Mouse (Mus musculus) bone marrow, adult 2 months (tissue): ENCODE data around the gene Slc22a26.

Experiments used
- CTCF ChIP-seq: fragments of 200-500 bp; IDR thresholded peaks from 2 replicates; pipeline ENCODE4 v1.5.1; 2011; ENCODE audit warnings: low read length, control low read depth; ENCODE audit not compliant: control insufficient read depth, insufficient read depth
- POLR2A ChIP-seq: fragments of 200-500 bp; IDR thresholded peaks from 2 replicates; pipeline ENCODE4 v1.6.1; 2011; ENCODE audit warnings: low read depth, mild to moderate bottlenecking, control low read depth, low read length, borderline replicate concordance; ENCODE audit not compliant: control insufficient read depth

DNA sequence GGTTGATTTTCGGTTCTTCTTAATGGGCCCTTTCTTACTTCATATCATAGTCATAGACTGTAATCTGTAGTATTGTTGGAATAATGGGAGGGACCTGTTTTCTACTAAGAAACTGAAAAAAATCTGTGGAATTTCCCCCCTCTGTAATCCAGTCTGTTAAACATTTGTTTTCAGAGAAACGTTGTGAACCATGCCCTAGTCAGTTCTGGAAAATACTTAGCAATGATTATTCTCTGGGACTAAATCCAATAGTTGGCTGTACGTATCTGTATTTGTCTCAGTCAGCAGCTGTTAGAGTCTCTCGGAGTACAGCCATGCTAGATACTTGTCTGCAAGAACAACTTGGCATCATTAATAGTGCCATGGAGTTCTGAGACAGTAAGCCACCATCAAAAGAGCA, 27.2 kb downstream of the Slc22a26 start:
- TF ChIP-seq POLR2A: no peak
- TF ChIP-seq CTCF: no peak
